Mouse (Mus musculus) liver, embryonic 11.5 days (tissue): ENCODE data around the gene Slc44a3. TPM values are rescaled to one million over a fixed set of nuclear protein-coding genes. Genes with fewer than 3 reads are reported as not detected.
A peak's percentile ranks its signal among the peaks of the same experiment; 100 is the strongest.

ENCODE experiments used
- ATAC-seq: fragments of 200-750 bp; cut with Nextera tagmentation; replicated peaks from 2 replicates; pipeline ENCODE4 v1.8.0; 2017; ENCODE audit warnings: moderate number of reproducible peaks, mild to moderate bottlenecking, moderate TSS enrichment, moderate library complexity; ENCODE audit not compliant: low FRiP score
- DNase-seq: peaks from one replicate; pipeline ENCODE4 v3.0.0-alpha.2; 2017; ENCODE audit warnings: low spot score
- H3K27ac ChIP-seq: fragments of 300-500 bp; sonication (generic); 2 replicates; pipeline ENCODE4 v1.5.1; 2014; ENCODE audit warnings: mild to moderate bottlenecking, low read depth, low read length, control low read depth
- H3K27me3 ChIP-seq: fragments of 300-500 bp; sonication (generic); replicated peaks from 2 replicates; pipeline ENCODE4 v1.6.1; 2014; ENCODE audit warnings: low read length, mixed read lengths; ENCODE audit not compliant: control insufficient read depth, insufficient read depth
- H3K36me3 ChIP-seq: fragments of 300-500 bp; sonication (generic); 2 replicates; pipeline ENCODE4 v1.6.1; 2014; ENCODE audit warnings: mild to moderate bottlenecking, low read length, moderate library complexity, mixed read lengths; ENCODE audit not compliant: control insufficient read depth, insufficient read depth
- H3K4me1 ChIP-seq: fragments of 300-500 bp; sonication (generic); replicated peaks from 2 replicates; pipeline ENCODE4 v1.6.1; 2014; ENCODE audit warnings: low read length, mixed read lengths; ENCODE audit not compliant: control insufficient read depth, insufficient read depth
- H3K4me2 ChIP-seq: fragments of 300-500 bp; sonication (generic); 2 replicates; pipeline ENCODE4 v1.6.1; 2014; ENCODE audit warnings: mild to moderate bottlenecking, control low read depth, moderate library complexity
- H3K4me3 ChIP-seq: fragments of 300-500 bp; sonication (generic); 2 replicates; pipeline ENCODE4 v1.5.1; 2014; ENCODE audit warnings: low read depth, low read length, control low read depth
- H3K9ac ChIP-seq: fragments of 300-500 bp; sonication (generic); 2 replicates; pipeline ENCODE4 v1.6.1; 2014; ENCODE audit warnings: low read depth, low read length, control low read depth
- H3K9me3 ChIP-seq: fragments of 300-500 bp; sonication (generic); 2 replicates; pipeline ENCODE4 v1.6.1; 2016; ENCODE audit warnings: low read length, inconsistent platforms, mixed read lengths; ENCODE audit not compliant: control insufficient read depth
- WGBS: fragments of 180-500 bp; shearing (Covaris S2); extraction: QIAGEN DNeasy Blood & Tissue Kit; methylation state at CpG from one replicate; pipeline ENCODE4 v1.1.7; 2014; 5-methylcytosine and 5-hydroxymethylcytosine counted together
- polyA plus RNA-seq: library from polyadenylated mRNA; unstranded; fragments of >200 nt; fragmentation: Nextera tagmentation; extraction: Ambion mirVana; gene quantifications from 2 replicates; pipeline ENCODE4 v1.2.1, GENCODE M21; 2014

Slc44a3 gene
- polyA plus RNA-seq, 1 experiment from 2014 or later: 1.7 TPM

GRCm38 (mm10) chr3:121560115-121560865 lies 28.1 kb upstream of the Slc44a3 start:
- no peaks in the 10 kb centered on the region for H3K36me3 ChIP-seq
- no peak overlapping the region for H3K4me2 ChIP-seq
- peaks cover 9% of the 10 kb centered on the region for H3K4me1 ChIP-seq
- DNase-seq (no peak), ATAC-seq (no peak)
- no peak overlapping the region for H3K27ac ChIP-seq
- no peaks in the 10 kb centered on the region for H3K9me3 ChIP-seq
- 82% methylated on average over 14 of the region's 14 CpGs for WGBS
- H3K9ac ChIP-seq: no peak overlapping the region
- H3K27me3 ChIP-seq: no peaks in the 10 kb centered on the region
- H3K4me3 ChIP-seq: no peak overlapping the region

- no peak for ATAC-seq
- no peak overlapping the region for H3K4me2 ChIP-seq
- no peak overlapping the region for H3K4me3 ChIP-seq
- peaks cover 9% of the 10 kb centered on the region for H3K4me1 ChIP-seq
- H3K9ac ChIP-seq: no peak overlapping the region
- H3K36me3 ChIP-seq: no peaks in the 10 kb centered on the region
- no peaks in the 10 kb centered on the region for H3K9me3 ChIP-seq
- H3K27ac ChIP-seq: no peak overlapping the region
- no peak for DNase-seq
- no peaks in the 10 kb centered on the region for H3K27me3 ChIP-seq
- WGBS: 84% methylated on average over 15 of the region's 15 CpGs
Measured at GRCm38 (mm10) chr3:121559406-121560114, 27.4 kb upstream of the Slc44a3 start.

GRCm38 (mm10) chr3:121558861-121559260 lies 26.7 kb upstream of the Slc44a3 start:
- H3K36me3 ChIP-seq: no peaks in the 10 kb centered on the region
- ATAC-seq (no peak), DNase-seq (no peak)
- H3K4me3 ChIP-seq: no peak overlapping the region
- 74% methylated on average over 8 of the region's 8 CpGs for WGBS
- H3K27ac ChIP-seq: no peak overlapping the region
- H3K27me3 ChIP-seq: no peaks in the 10 kb centered on the region
- no peak overlapping the region for H3K9ac ChIP-seq
- H3K9me3 ChIP-seq: no peaks in the 10 kb centered on the region
- H3K4me1 ChIP-seq: peaks cover 9% of the 10 kb centered on the region
- H3K4me2 ChIP-seq: no peak overlapping the region

GRCm38 (mm10) chr3:121556304-121556703 lies 24.1 kb upstream of the Slc44a3 start:
- Histone ChIP-seq H3K4me1 (peaks cover 9% of the 10 kb centered on the region), H3K4me2 (no peak overlapping the region), H3K27ac (no peak overlapping the region), H3K36me3 (no peaks in the 10 kb centered on the region), H3K9ac (no peak overlapping the region), H3K4me3 (no peak overlapping the region), H3K9me3 (no peaks in the 10 kb centered on the region), H3K27me3 (no peaks in the 10 kb centered on the region)
- DNase-seq: no peak
- WGBS: 54% methylated on average over 7 of the region's 7 CpGs
- ATAC-seq: peak; percentile 82

GRCm38 (mm10) chr3:121553294-121553693 lies 21.1 kb upstream of the Slc44a3 start:
- ATAC-seq (no peak), DNase-seq (no peak)
- WGBS: 71% methylated on average over 14 of the region's 14 CpGs
- Histone ChIP-seq H3K36me3 (no peaks in the 10 kb centered on the region), H3K9ac (no peak overlapping the region), H3K9me3 (no peaks in the 10 kb centered on the region), H3K27me3 (no peaks in the 10 kb centered on the region), H3K27ac (no peak overlapping the region), H3K4me2 (no peak overlapping the region), H3K4me3 (no peak overlapping the region), H3K4me1 (peaks cover 9% of the 10 kb centered on the region)

- WGBS: 79% methylated on average over 11 of the region's 11 CpGs
- no peaks in the 10 kb centered on the region for H3K36me3 ChIP-seq
- ATAC-seq (no peak), DNase-seq (no peak)
- H3K27me3 ChIP-seq: no peaks in the 10 kb centered on the region
- H3K9ac ChIP-seq: no peak overlapping the region
- H3K4me1 ChIP-seq: peaks cover 9% of the 10 kb centered on the region
- no peak overlapping the region for H3K4me3 ChIP-seq
- H3K9me3 ChIP-seq: no peaks in the 10 kb centered on the region
- H3K4me2 ChIP-seq: no peak overlapping the region
- H3K27ac ChIP-seq: no peak overlapping the region
Measured at GRCm38 (mm10) chr3:121552723-121553122, 20.5 kb upstream of the Slc44a3 start.

GRCm38 (mm10) chr3:121550370-121550769 lies 18.2 kb upstream of the Slc44a3 start:
- H3K4me2 ChIP-seq: no peak overlapping the region
- 14% methylated on average over 1 of the region's 1 CpGs for WGBS
- DNase-seq (no peak), ATAC-seq (no peak)
- no peak overlapping the region for H3K4me3 ChIP-seq
- H3K27me3 ChIP-seq: no peaks in the 10 kb centered on the region
- H3K36me3 ChIP-seq: no peaks in the 10 kb centered on the region
- H3K9me3 ChIP-seq: no peaks in the 10 kb centered on the region
- H3K4me1 ChIP-seq: no peaks in the 10 kb centered on the region; the same call in 1 of the 2 replicates
- H3K27ac ChIP-seq: no peak overlapping the region
- no peak overlapping the region for H3K9ac ChIP-seq

- Histone ChIP-seq H3K27me3 (no peaks in the 10 kb centered on the region), H3K4me1 (no peaks in the 10 kb centered on the region; the same call in 1 of the 2 replicates), H3K4me2 (peak overlapping the region; percentile 33), H3K9ac (no peak overlapping the region), H3K36me3 (no peaks in the 10 kb centered on the region), H3K9me3 (no peaks in the 10 kb centered on the region), H3K27ac (no peak overlapping the region), H3K4me3 (no peak overlapping the region)
- 36% methylated on average over 15 of the region's 15 CpGs for WGBS
- DNase-seq: no peak
- ATAC-seq: no peak
Measured at GRCm38 (mm10) chr3:121547851-121548624, 15.8 kb upstream of the Slc44a3 start.
